Mouse (Mus musculus) midbrain, embryonic 12.5 days (tissue): ENCODE data around the gene Sos1. TPM values are rescaled to one million over a fixed set of nuclear protein-coding genes. Genes with fewer than 3 reads are reported as not detected.
"Not testable (repeated sequence)": the region's sequence is repeated elsewhere in the genome, so short reads cannot be mapped to it uniquely, and the experiment has no call there.

Source experiments
- ATAC-seq: fragments of 200-750 bp; cut with Nextera tagmentation; 2 replicates; pipeline ENCODE4 v1.8.0; 2017; ENCODE audit warnings: low read depth, moderate TSS enrichment, moderate library complexity; ENCODE audit not compliant: low FRiP score
- H3K27ac ChIP-seq: fragments of 300-500 bp; sonication (generic); replicated peaks from 2 replicates; pipeline ENCODE4 v1.5.1; 2016; ENCODE audit warnings: mild to moderate bottlenecking
- H3K27me3 ChIP-seq: fragments of 300-500 bp; sonication (generic); 2 replicates; pipeline ENCODE4 v1.6.1; 2016; ENCODE audit warnings: mild to moderate bottlenecking
- H3K36me3 ChIP-seq: fragments of 300-500 bp; sonication (generic); 2 replicates; pipeline ENCODE4 v1.6.1; 2016
- H3K4me1 ChIP-seq: fragments of 300-500 bp; sonication (generic); 2 replicates; pipeline ENCODE4 v1.6.1; 2016
- H3K4me2 ChIP-seq: fragments of 300-500 bp; sonication (generic); replicated peaks from 2 replicates; pipeline ENCODE4 v1.6.1; 2016; ENCODE audit warnings: mild to moderate bottlenecking, moderate library complexity
- H3K4me3 ChIP-seq: fragments of 300-500 bp; sonication (generic); 2 replicates; pipeline ENCODE4 v1.5.1; 2016; ENCODE audit warnings: mild to moderate bottlenecking
- H3K9ac ChIP-seq: fragments of 300-500 bp; sonication (generic); replicated peaks from 2 replicates; pipeline ENCODE4 v1.6.1; 2016; ENCODE audit warnings: mild to moderate bottlenecking, moderate library complexity
- H3K9me3 ChIP-seq: fragments of 300-500 bp; sonication (generic); 2 replicates; pipeline ENCODE4 v1.6.1; 2016; ENCODE audit warnings: mild to moderate bottlenecking
- WGBS: fragments of 180-500 bp; shearing (Covaris S2); methylation state at CpG from one replicate; pipeline ENCODE4 v1.1.7; 2016; 5-methylcytosine and 5-hydroxymethylcytosine counted together
- polyA plus RNA-seq: library from polyadenylated mRNA; unstranded; fragments of >200 nt; fragmentation: Nextera tagmentation; extraction: Ambion mirVana; gene quantifications from 2 replicates; pipeline ENCODE4 v1.2.1, GENCODE M21; 2016

The Sos1 gene
- polyA plus RNA-seq, 1 experiment from 2014 or later = 7.3 TPM

GRCm38 (mm10) chr17:80391423-80392403, 88.5 kb downstream of the Sos1 start:
- 16% methylated on average over 17 of the region's 17 CpGs for WGBS
- peak; percentile 93 for ATAC-seq
- peak overlapping the region; percentile 39 for H3K9ac ChIP-seq

GRCm38 (mm10) chr17:80390024-80390423, 90.2 kb downstream of the Sos1 start:
- no peak for ATAC-seq
- Histone ChIP-seq H3K9me3 (no peaks in the 10 kb centered on the region), H3K27ac (no peak overlapping the region), H3K27me3 (no peaks in the 10 kb centered on the region), H3K4me3 (no peak overlapping the region), H3K4me2 (no peak overlapping the region), H3K9ac (no peak overlapping the region), H3K36me3 (no peaks in the 10 kb centered on the region), H3K4me1 (peaks cover 5% of the 10 kb centered on the region; the same call in 1 of the 2 replicates)
- WGBS = 67% methylated on average over 10 of the region's 10 CpGs

More at GRCm38 (mm10) chr17:80391423-80392403, 88.5 kb downstream of the Sos1 start:
- no peak overlapping the region for H3K27ac ChIP-seq
- 0 out of 2 replicates have a peak, but pooled peaks cover 3% of the 10 kb centered on the region for H3K36me3 ChIP-seq
- peak overlapping the region; percentile 59 for H3K4me2 ChIP-seq
- peaks cover 5% of the 10 kb centered on the region; the same call in 1 of the 2 replicates for H3K4me1 ChIP-seq
- H3K27me3 ChIP-seq = no peaks in the 10 kb centered on the region
- H3K4me3 ChIP-seq = peak overlapping the region; percentile 42
- H3K9me3 ChIP-seq = no peaks in the 10 kb centered on the region

- no peaks in the 10 kb centered on the region for H3K36me3 ChIP-seq
- no peaks in the 10 kb centered on the region for H3K27me3 ChIP-seq
- H3K27ac ChIP-seq = no peak overlapping the region
- no peak overlapping the region for H3K9ac ChIP-seq
- no peak for ATAC-seq
- 67% methylated on average over 1 of the region's 1 CpGs for WGBS
- H3K4me2 ChIP-seq = no peak overlapping the region
- no peaks in the 10 kb centered on the region for H3K4me1 ChIP-seq
- H3K4me3 ChIP-seq = no peak overlapping the region
- H3K9me3 ChIP-seq = no peaks in the 10 kb centered on the region
Observed at GRCm38 (mm10) chr17:80385671-80386070, 94.6 kb downstream of the Sos1 start.

GRCm38 (mm10) chr17:80378386-80378785, 101.9 kb downstream of the Sos1 start:
- H3K27ac ChIP-seq, H3K4me1 ChIP-seq, H3K4me3 ChIP-seq, ATAC-seq, H3K36me3 ChIP-seq, H3K9me3 ChIP-seq, H3K9ac ChIP-seq, H3K4me2 ChIP-seq: not testable (repeated sequence)
- peaks cover 22% of the 10 kb centered on the region for H3K27me3 ChIP-seq

- Histone ChIP-seq H3K27me3 (peaks cover 38% of the 10 kb centered on the region), H3K4me2 (peak overlapping the region; percentile 75), H3K9me3 (no peaks in the 10 kb centered on the region), H3K4me1 (peaks cover 7% of the 10 kb centered on the region), H3K36me3 (no peaks in the 10 kb centered on the region), H3K9ac (peak overlapping the region; percentile 73), H3K27ac (peak overlapping the region; percentile 70), H3K4me3 (peak overlapping the region; percentile 53)
- peak; percentile 83 for ATAC-seq
- 19% methylated on average over 29 of the region's 29 CpGs for WGBS
Observed at GRCm38 (mm10) chr17:80373726-80374096, 106.5 kb downstream of the Sos1 start.

- Histone ChIP-seq H3K4me3 (peak within 1 kb of the TSS; percentile 53), H3K4me2 (peak within 1 kb of the TSS; percentile 75), H3K9ac (peak within 1 kb of the TSS; percentile 73), H3K9me3 (no peaks in the 10 kb centered on the region), H3K4me1 (peaks cover 7% of the 10 kb centered on the region), H3K27ac (peak within 1 kb of the TSS; percentile 70), H3K36me3 (no peaks in the 10 kb centered on the region), H3K27me3 (peaks cover 38% of the 10 kb centered on the region)
- WGBS = 3% methylated on average over 92 of the region's 102 CpGs
- ATAC-seq = peak; percentile 99
Observed at GRCm38 (mm10) chr17:80372989-80373725, 107.1 kb downstream of the Sos1 start, which contains the start of gene Gm10190. Gene Gm10190 (minus strand): TSS chr17:80373541.

- ATAC-seq = no peak
- H3K36me3 ChIP-seq = no peaks in the 10 kb centered on the region
- H3K9me3 ChIP-seq = no peaks in the 10 kb centered on the region
- H3K4me3 ChIP-seq = no peak overlapping the region
- H3K27me3 ChIP-seq = peaks cover 16% of the 10 kb centered on the region
- no peak overlapping the region for H3K27ac ChIP-seq
- H3K4me2 ChIP-seq = no peak overlapping the region
- 81% methylated on average over 9 of the region's 9 CpGs for WGBS
- H3K9ac ChIP-seq = no peak overlapping the region
- peaks cover 4% of the 10 kb centered on the region for H3K4me1 ChIP-seq
Observed at GRCm38 (mm10) chr17:80368606-80369005, 111.6 kb downstream of the Sos1 start.

- H3K36me3 ChIP-seq = no peaks in the 10 kb centered on the region
- no peak overlapping the region for H3K9ac ChIP-seq
- no peaks in the 10 kb centered on the region for H3K9me3 ChIP-seq
- H3K4me1 ChIP-seq = no peaks in the 10 kb centered on the region
- 92% methylated on average over 5 of the region's 5 CpGs for WGBS
- no peak overlapping the region for H3K27ac ChIP-seq
- H3K4me2 ChIP-seq = no peak overlapping the region
- no peak for ATAC-seq
- H3K4me3 ChIP-seq = no peak overlapping the region
- H3K27me3 ChIP-seq = peaks cover 11% of the 10 kb centered on the region
Observed at GRCm38 (mm10) chr17:80367276-80367675, 113.0 kb downstream of the Sos1 start.

GRCm38 (mm10) chr17:80360245-80360644, 120.0 kb downstream of the Sos1 start:
- no peak overlapping the region for H3K4me3 ChIP-seq
- no peak overlapping the region for H3K9ac ChIP-seq
- no peak overlapping the region for H3K27ac ChIP-seq
- H3K4me1 ChIP-seq = no peaks in the 10 kb centered on the region
- H3K4me2 ChIP-seq = no peak overlapping the region
- H3K36me3 ChIP-seq = no peaks in the 10 kb centered on the region
- H3K27me3 ChIP-seq = no peaks in the 10 kb centered on the region
- 92% methylated on average over 8 of the region's 8 CpGs for WGBS
- H3K9me3 ChIP-seq = no peaks in the 10 kb centered on the region
- no peak for ATAC-seq

GRCm38 (mm10) chr17:80347234-80347633, 133.0 kb downstream of the Sos1 start:
- H3K4me1 ChIP-seq = peaks cover 6% of the 10 kb centered on the region; the same call in 1 of the 2 replicates
- WGBS = 43% methylated on average over 6 of the region's 6 CpGs
- H3K27ac ChIP-seq = no peak overlapping the region
- H3K36me3 ChIP-seq = no peaks in the 10 kb centered on the region
- H3K9me3 ChIP-seq = no peaks in the 10 kb centered on the region
- no peak for ATAC-seq
- no peak overlapping the region for H3K4me3 ChIP-seq
- no peak overlapping the region for H3K4me2 ChIP-seq
- peaks cover 6% of the 10 kb centered on the region; the same call in 1 of the 2 replicates for H3K27me3 ChIP-seq
- no peak overlapping the region for H3K9ac ChIP-seq

- H3K4me2 ChIP-seq = no peak overlapping the region
- ATAC-seq = no peak
- H3K4me1 ChIP-seq = peaks cover 6% of the 10 kb centered on the region; the same call in 1 of the 2 replicates
- 13% methylated on average over 11 of the region's 11 CpGs for WGBS
- H3K9me3 ChIP-seq = no peaks in the 10 kb centered on the region
- H3K9ac ChIP-seq = no peak overlapping the region
- H3K4me3 ChIP-seq = no peak overlapping the region
- peaks cover 6% of the 10 kb centered on the region; the same call in 1 of the 2 replicates for H3K27me3 ChIP-seq
- no peaks in the 10 kb centered on the region for H3K36me3 ChIP-seq
- H3K27ac ChIP-seq = no peak overlapping the region
Observed at GRCm38 (mm10) chr17:80346591-80347125, 133.6 kb downstream of the Sos1 start.
